ENCODE assay signal across 18 mouse cellular contexts in the genomic region with DNA sequence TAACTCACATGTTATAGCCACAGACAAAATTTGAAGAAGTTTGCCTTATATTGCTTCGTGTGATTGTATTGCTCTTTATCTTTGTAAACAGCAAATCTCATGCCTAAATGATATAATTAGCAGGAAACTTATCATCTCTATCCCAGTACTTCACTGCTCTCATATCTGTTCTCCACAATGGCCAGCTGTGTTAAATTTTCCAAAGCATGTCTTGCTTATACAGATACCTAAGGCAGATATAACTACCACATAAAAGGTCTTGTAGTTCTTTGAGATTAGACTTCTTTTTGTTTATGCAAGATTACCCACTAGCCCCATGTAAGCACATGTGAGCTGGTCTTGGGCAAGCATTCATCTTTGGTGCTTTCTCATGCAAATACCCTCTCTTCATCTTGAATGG.
DNase-seq lines count a peak whose midpoint lies in the region; ATAC-seq and TF ChIP-seq lines count a peak whose summit lies in the region.
"Had no signal": no experiment of that assay in that cellular context is flagged by ENCODE, and none has a peak within 500 bp of the region (broad histone marks: within the 10 kb centered on the region; RNA-seq: fewer than 3 reads in every experiment).

No protein-coding gene starts in this region.

- no peak for TF ChIP-seq POLR2A in MEL (IDR thresholded peaks at IDR 0.05; ENCODE audit: control insufficient read depth in 1 of 2, insufficient read depth in 1 of 2, low read depth in 1 of 2, low read length in 2 of 2, poor library complexity in 1 of 2)

- no peak overlapping the region for H3K4me2 ChIP-seq in liver, embryonic 12.5 days
- no peak overlapping the region for H3K4me2 ChIP-seq in liver, embryonic 16.5 days (ENCODE audit: low read depth, low read length)
- H3K4me2 ChIP-seq: heart, embryonic 11.5 days; heart, embryonic 15.5 days; hindbrain, embryonic 13.5 days had no signal

- H3K36me3 ChIP-seq in MEL (ENCODE audit: control insufficient read depth in 1 of 2, insufficient read depth in 2 of 2, low read length in 2 of 2): no peaks in the 10 kb centered on the region
- H3K36me3 ChIP-seq in liver, embryonic 12.5 days: no peaks in the 10 kb centered on the region
- no peaks in the 10 kb centered on the region for H3K36me3 ChIP-seq in liver, embryonic 16.5 days (ENCODE audit: control insufficient read depth, insufficient read depth)
- H3K36me3 ChIP-seq: embryonic facial prominence, embryonic 10.5 days; heart, embryonic 15.5 days; hindbrain, embryonic 13.5 days had no signal

- ATAC-seq in liver, embryonic 12.5 days: peak; percentile 52
- ATAC-seq in liver, embryonic 16.5 days (ENCODE audit: low read depth): peak; percentile 39
- ATAC-seq in activated CD4-positive, CD25-positive, alpha-beta regulatory T cell, adult 4 months: no peak
- ATAC-seq: forebrain, embryonic 14.5 days had no signal

- no peak for TF ChIP-seq CTCF in MEL (IDR thresholded peaks at IDR 0.05 in 2 of 3, conservative IDR thresholded peaks at IDR 0.05 in 1 of 3; ENCODE audit: control insufficient read depth in 1 of 3, insufficient read depth in 1 of 3, low read depth in 2 of 3, low read length in 3 of 3, poor library complexity in 1 of 3, severe bottlenecking in 1 of 3)

- no peaks in the 10 kb centered on the region for H3K79me2 ChIP-seq in MEL (ENCODE audit: control insufficient read depth, insufficient read depth, low read length, poor library complexity)

- peak in 1 of 2 experiments; percentile 37; a peak in 1 of 4 replicates for TF ChIP-seq EP300 in MEL (IDR thresholded peaks at IDR 0.05; ENCODE audit: low read depth in 1 of 2, low read length in 2 of 2)

- no peaks in the 10 kb centered on the region for H3K9me3 ChIP-seq in MEL (replicated peaks; ENCODE audit: insufficient read depth, low read length)
- no peaks in the 10 kb centered on the region for H3K9me3 ChIP-seq in liver, embryonic 12.5 days (replicated peaks)
- no peaks in the 10 kb centered on the region for H3K9me3 ChIP-seq in liver, embryonic 16.5 days (replicated peaks; ENCODE audit: control insufficient read depth, low read length)
- H3K9me3 ChIP-seq: embryonic facial prominence, embryonic 10.5 days; heart, embryonic 15.5 days; hindbrain, embryonic 13.5 days had no signal

- no peaks in the 10 kb centered on the region for H3K4me1 ChIP-seq in MEL (ENCODE audit: control insufficient read depth in 1 of 2, insufficient read depth in 2 of 2, low read length in 2 of 2)
- no peaks in the 10 kb centered on the region for H3K4me1 ChIP-seq in liver, embryonic 12.5 days
- H3K4me1 ChIP-seq in liver, embryonic 16.5 days (ENCODE audit: control insufficient read depth, low read depth, low read length): no peaks in the 10 kb centered on the region
- H3K4me1 ChIP-seq: heart, embryonic 15.5 days; hindbrain, embryonic 13.5 days had no signal

- H3K4me3 ChIP-seq in MEL (ENCODE audit: control insufficient read depth in 1 of 2, insufficient read depth in 1 of 2, low read depth in 2 of 2, low read length in 2 of 2): no peak overlapping the region
- H3K4me3 ChIP-seq in liver, embryonic 12.5 days: no peak overlapping the region
- H3K4me3 ChIP-seq in liver, embryonic 16.5 days (ENCODE audit: low read depth, low read length): no peak overlapping the region
- H3K4me3 ChIP-seq: embryonic facial prominence, embryonic 10.5 days; gastrocnemius, adult 2 months; heart, adult 2 months; heart, embryonic 15.5 days; hindbrain, embryonic 13.5 days had no signal

- H3K27me3 ChIP-seq in MEL (ENCODE audit: control insufficient read depth in 1 of 2, insufficient read depth in 2 of 2, low read length in 2 of 2): peaks cover 1 to 2% of the 10 kb centered on the region in 2 experiments; a peak in 1 of 4 replicates
- H3K27me3 ChIP-seq in liver, embryonic 12.5 days (replicated peaks): no peaks in the 10 kb centered on the region
- no peaks in the 10 kb centered on the region for H3K27me3 ChIP-seq in liver, embryonic 16.5 days (ENCODE audit: control insufficient read depth, insufficient read depth, low read depth, low read length)
- H3K27me3 ChIP-seq: heart, embryonic 15.5 days; hindbrain, embryonic 13.5 days had no signal

- H3K9ac ChIP-seq in MEL (ENCODE audit: control insufficient read depth, low read depth, low read length, poor library complexity, severe bottlenecking): no peak overlapping the region
- no peak overlapping the region for H3K9ac ChIP-seq in liver, embryonic 12.5 days
- H3K9ac ChIP-seq in liver, embryonic 16.5 days (ENCODE audit: low read depth, low read length): no peak overlapping the region
- H3K9ac ChIP-seq: heart, embryonic 15.5 days; hindbrain, embryonic 13.5 days had no signal

- TF ChIP-seq RAD21 in MEL (IDR thresholded peaks at IDR 0.05; ENCODE audit: low read depth, low read length): no peak

- H3K27ac ChIP-seq in MEL (ENCODE audit: control insufficient read depth, low read depth, low read length): no peak overlapping the region
- H3K27ac ChIP-seq in liver, embryonic 12.5 days: no peak overlapping the region
- no peak overlapping the region for H3K27ac ChIP-seq in liver, embryonic 16.5 days (ENCODE audit: low read length)
- H3K27ac ChIP-seq: embryonic facial prominence, embryonic 10.5 days; gastrocnemius, adult 2 months; heart, adult 2 months; heart, embryonic 15.5 days; hindbrain, embryonic 13.5 days had no signal

- no peak for DNase-seq in MEL (ENCODE audit: low read depth, low spot score)
- DNase-seq in cerebellum, postnatal 14 days: no peak
- DNase-seq in gastrocnemius, postnatal 25 days: no peak
- DNase-seq: adrenal gland, postnatal 14 days; cerebellum, adult 18-20 months; cerebellum, adult 9-11 months; gastrocnemius, adult 2 months; gastrocnemius, postnatal 36 days; heart, adult 2 months; heart, postnatal 14 days had no signal

- 28% methylated on average over 1 of the region's 1 CpGs for whole genome bisulfite sequencing in liver, embryonic 12.5 days (ENCODE audit: insufficient replicate concordance)
- WGBS in liver, embryonic 16.5 days (ENCODE audit: insufficient replicate concordance): 24% methylated on average over 1 of the region's 1 CpGs

TF ChIP-seq in MEL, 35 proteins besides CTCF, POLR2A, EP300 and RAD21:
- no peak for TF ChIP-seq MEF2A (IDR thresholded peaks at IDR 0.05; ENCODE audit: extremely low read depth, insufficient replicate concordance, low read depth, low read length, poor library complexity, severe bottlenecking)
- peak; percentile 19; the same call in 1 of the 2 replicates for TF ChIP-seq TCF12 (IDR thresholded peaks at IDR 0.05; ENCODE audit: low read depth, low read length)
